Mouse (Mus musculus): ENCODE data around the gene Nav3. TPM values are rescaled to one million over a fixed set of nuclear protein-coding genes. Genes with fewer than 3 reads are reported as not detected.

Nav3 gene
- polyA plus RNA-seq, 1 experiment from 2014 or later = 0.85 TPM

DNA sequence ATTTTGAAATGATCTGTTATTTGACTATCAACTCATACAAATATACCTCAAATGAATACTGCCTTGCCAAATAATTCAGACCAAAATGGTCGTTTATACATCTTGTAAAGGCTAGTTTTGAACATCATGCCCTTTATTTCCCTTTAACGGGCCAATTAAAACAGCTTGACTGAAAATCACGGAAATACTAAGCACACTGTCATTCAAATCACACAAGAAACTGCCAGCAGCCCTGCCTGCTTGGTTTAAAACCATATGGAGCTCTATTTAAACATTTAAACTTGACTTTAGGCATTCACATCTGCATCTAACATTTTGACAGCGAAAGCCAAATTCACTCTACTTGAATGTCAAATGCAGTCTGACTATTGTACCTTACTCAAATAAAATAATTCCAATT lies 481.8 kb downstream of the Nav3 start:
- Histone ChIP-seq H3K4me1 (replicated peaks; ENCODE audit: control insufficient read depth, insufficient read depth, low read length) (no peaks in the 10 kb centered on the region), H3K27me3 (replicated peaks; ENCODE audit: control insufficient read depth, insufficient read depth, low read length) (no peaks in the 10 kb centered on the region), H3K4me3 (ENCODE audit: low read depth, low read length) (no peak overlapping the region), H3K9me3 (ENCODE audit: control insufficient read depth, low read length) (no peaks in the 10 kb centered on the region), H3K36me3 (ENCODE audit: control insufficient read depth, insufficient read depth, low read length) (no peaks in the 10 kb centered on the region), H3K4me2 (no peak overlapping the region), H3K27ac (ENCODE audit: low read depth, low read length) (no peak overlapping the region), H3K9ac (ENCODE audit: low read depth, low read length) (no peak overlapping the region)
- WGBS = 74% methylated on average over 4 of the region's 4 CpGs
- no peak for DNase-seq (ENCODE audit: low spot score)
- no peak for ATAC-seq (replicated peaks; ENCODE audit: low FRiP score)

DNA sequence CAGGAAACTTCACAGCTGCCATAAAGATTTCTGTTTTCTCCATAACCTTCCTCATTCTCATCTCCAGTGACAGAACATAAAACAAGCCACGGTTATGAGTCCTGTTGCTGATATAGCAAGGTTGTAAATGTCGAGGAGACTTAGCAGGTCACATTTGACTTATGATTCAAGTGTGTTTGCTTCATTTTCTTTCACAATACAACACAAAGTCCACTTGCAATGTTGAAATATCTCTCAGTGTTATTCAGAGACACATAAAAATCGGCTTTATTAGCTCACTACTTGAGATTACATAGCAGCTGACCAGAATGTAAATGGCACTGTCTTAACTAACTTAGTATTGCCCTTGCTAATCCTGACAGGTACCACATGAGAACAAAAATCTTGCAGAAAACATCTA lies 482.5 kb downstream of the Nav3 start:
- H3K4me1 ChIP-seq (replicated peaks; ENCODE audit: control insufficient read depth, insufficient read depth, low read length) = no peaks in the 10 kb centered on the region

DNA sequence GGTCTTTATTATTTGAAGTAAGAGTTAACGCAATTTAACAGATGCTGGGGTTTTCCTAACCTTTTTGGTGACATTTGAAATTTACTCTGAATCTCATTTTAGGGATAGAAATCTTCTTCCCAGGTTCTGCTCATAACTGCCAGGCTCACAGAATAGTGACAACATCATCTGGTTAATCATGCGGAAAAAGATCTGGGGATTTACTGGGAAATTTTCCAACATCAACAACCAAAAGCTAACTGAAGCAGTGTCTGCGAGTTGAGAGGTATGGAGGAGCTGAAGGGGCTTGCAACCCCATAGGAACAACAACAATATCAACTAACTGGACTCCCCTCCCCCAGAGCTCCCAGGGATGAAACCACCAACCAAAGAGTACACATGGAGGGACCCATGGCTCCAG lies 505.7 kb downstream of the Nav3 start:
- Histone ChIP-seq H3K27ac (ENCODE audit: low read depth, low read length) (no peak overlapping the region), H3K9ac (ENCODE audit: low read depth, low read length) (no peak overlapping the region), H3K36me3 (ENCODE audit: control insufficient read depth, insufficient read depth, low read length) (no peaks in the 10 kb centered on the region), H3K27me3 (replicated peaks; ENCODE audit: control insufficient read depth, insufficient read depth, low read length) (no peaks in the 10 kb centered on the region), H3K4me1 (replicated peaks; ENCODE audit: control insufficient read depth, insufficient read depth, low read length) (no peaks in the 10 kb centered on the region), H3K4me2 (no peak overlapping the region), H3K4me3 (ENCODE audit: low read depth, low read length) (no peak overlapping the region), H3K9me3 (ENCODE audit: control insufficient read depth, low read length) (no peaks in the 10 kb centered on the region)
- no peak for DNase-seq (ENCODE audit: low spot score)
- 74% methylated on average over 3 of the region's 3 CpGs for WGBS
- no peak for ATAC-seq (replicated peaks; ENCODE audit: low FRiP score)

More for the DNA sequence above, 482.5 kb downstream of the Nav3 start:
- no peak for ATAC-seq (replicated peaks; ENCODE audit: low FRiP score)
- H3K27ac ChIP-seq (ENCODE audit: low read depth, low read length) = no peak overlapping the region
- no peaks in the 10 kb centered on the region for H3K27me3 ChIP-seq (replicated peaks; ENCODE audit: control insufficient read depth, insufficient read depth, low read length)
- no peak overlapping the region for H3K4me2 ChIP-seq
- H3K9ac ChIP-seq (ENCODE audit: low read depth, low read length) = no peak overlapping the region
- no peaks in the 10 kb centered on the region for H3K36me3 ChIP-seq (ENCODE audit: control insufficient read depth, insufficient read depth, low read length)
- 63% methylated on average over 3 of the region's 3 CpGs for WGBS
- DNase-seq (ENCODE audit: low spot score) = no peak
- H3K9me3 ChIP-seq (ENCODE audit: control insufficient read depth, low read length) = no peaks in the 10 kb centered on the region
- H3K4me3 ChIP-seq (ENCODE audit: low read depth, low read length) = no peak overlapping the region

DNA sequence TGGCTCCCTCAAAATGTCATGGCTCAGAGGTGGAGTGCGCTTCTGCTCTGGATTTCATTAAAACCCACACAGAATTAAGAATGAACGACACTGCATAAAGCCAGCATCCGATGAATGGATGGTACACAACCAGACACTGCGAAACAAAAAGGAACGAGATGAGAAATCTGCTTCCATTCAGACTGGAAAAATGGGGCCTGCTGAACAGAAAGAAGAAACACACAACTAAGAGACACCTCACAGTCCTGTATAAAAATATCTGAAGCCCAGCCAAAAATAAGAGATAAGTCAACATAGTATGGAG lies 526.7 kb downstream of the Nav3 start:
- Histone ChIP-seq H3K36me3 (ENCODE audit: control insufficient read depth, insufficient read depth, low read length) (no peaks in the 10 kb centered on the region), H3K9me3 (ENCODE audit: control insufficient read depth, low read length) (no peaks in the 10 kb centered on the region), H3K27me3 (replicated peaks; ENCODE audit: control insufficient read depth, insufficient read depth, low read length) (no peaks in the 10 kb centered on the region), H3K4me3 (ENCODE audit: low read depth, low read length) (no peak overlapping the region), H3K4me1 (replicated peaks; ENCODE audit: control insufficient read depth, insufficient read depth, low read length) (no peaks in the 10 kb centered on the region), H3K4me2 (no peak overlapping the region), H3K27ac (ENCODE audit: low read depth, low read length) (no peak overlapping the region), H3K9ac (ENCODE audit: low read depth, low read length) (no peak overlapping the region)
- WGBS = 86% methylated on average over 5 of the region's 5 CpGs
- ATAC-seq (replicated peaks; ENCODE audit: low FRiP score) (no peak), DNase-seq (ENCODE audit: low spot score) (no peak)

DNA sequence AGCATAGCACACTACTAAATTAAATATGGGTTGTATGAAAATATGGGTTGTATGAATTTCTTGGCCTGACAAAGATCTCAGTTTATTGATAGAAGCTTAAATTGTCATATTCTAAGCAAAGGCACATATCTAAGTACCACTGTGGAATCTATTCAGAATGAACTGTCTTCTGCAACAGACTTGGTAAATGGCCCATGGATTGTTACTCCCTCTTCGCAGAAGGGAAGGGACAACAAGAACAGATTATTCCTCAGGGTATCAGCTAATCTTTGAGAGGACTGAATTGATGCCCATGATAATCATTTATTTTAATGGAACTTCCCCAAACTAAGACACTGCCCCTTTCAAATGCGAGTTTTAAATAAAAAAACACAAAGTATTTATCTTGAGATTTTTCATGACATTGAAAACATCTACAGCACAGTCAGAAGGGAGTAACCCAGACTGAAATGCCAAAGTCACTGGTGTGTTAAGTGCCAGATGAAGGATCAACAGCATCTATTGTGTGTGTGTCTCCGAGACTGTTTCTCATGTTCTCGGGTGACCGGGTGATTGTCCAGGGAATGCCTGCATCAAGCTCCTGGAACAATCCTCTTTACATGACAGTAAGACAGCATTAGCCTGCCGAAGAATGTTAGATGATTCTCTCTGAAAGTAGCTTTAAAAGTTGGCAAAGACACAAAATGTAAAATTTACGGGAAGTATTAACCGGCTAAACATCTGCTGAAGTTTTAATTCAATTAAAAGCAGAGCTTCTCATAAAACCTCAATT lies 527.3 kb downstream of the Nav3 start:
- Histone ChIP-seq H3K4me2 (no peak overlapping the region), H3K36me3 (ENCODE audit: control insufficient read depth, insufficient read depth, low read length) (no peaks in the 10 kb centered on the region), H3K9ac (ENCODE audit: low read depth, low read length) (no peak overlapping the region), H3K27me3 (replicated peaks; ENCODE audit: control insufficient read depth, insufficient read depth, low read length) (no peaks in the 10 kb centered on the region), H3K4me3 (ENCODE audit: low read depth, low read length) (no peak overlapping the region), H3K4me1 (replicated peaks; ENCODE audit: control insufficient read depth, insufficient read depth, low read length) (no peaks in the 10 kb centered on the region), H3K27ac (ENCODE audit: low read depth, low read length) (no peak overlapping the region), H3K9me3 (ENCODE audit: control insufficient read depth, low read length) (no peaks in the 10 kb centered on the region)
- no peak for DNase-seq (ENCODE audit: low spot score)
- 86% methylated on average over 8 of the region's 8 CpGs for WGBS
- ATAC-seq (replicated peaks; ENCODE audit: low FRiP score) = no peak

DNA sequence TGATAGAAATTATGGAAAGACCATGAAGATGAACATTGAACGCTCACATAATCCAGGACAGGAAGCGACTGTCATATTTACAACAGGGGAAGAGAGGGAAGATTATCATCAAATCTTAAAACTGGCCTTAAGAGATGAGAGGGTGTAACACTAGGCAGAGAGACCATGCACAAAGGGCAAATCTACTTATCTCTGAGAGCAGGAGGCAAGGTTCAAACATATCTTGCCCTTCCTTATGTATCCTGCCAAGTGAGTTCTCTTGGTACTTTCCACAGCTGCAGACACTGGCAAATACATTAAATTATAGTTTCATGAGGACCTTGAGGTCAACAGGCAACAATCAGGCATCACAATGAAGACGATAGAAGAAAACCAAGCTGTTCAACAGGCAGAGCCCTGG lies 529.9 kb downstream of the Nav3 start:
- 65% methylated on average over 3 of the region's 3 CpGs for WGBS
- ATAC-seq (replicated peaks; ENCODE audit: low FRiP score) = peak; percentile 45; the same call in 1 of the 2 replicates

DNA sequence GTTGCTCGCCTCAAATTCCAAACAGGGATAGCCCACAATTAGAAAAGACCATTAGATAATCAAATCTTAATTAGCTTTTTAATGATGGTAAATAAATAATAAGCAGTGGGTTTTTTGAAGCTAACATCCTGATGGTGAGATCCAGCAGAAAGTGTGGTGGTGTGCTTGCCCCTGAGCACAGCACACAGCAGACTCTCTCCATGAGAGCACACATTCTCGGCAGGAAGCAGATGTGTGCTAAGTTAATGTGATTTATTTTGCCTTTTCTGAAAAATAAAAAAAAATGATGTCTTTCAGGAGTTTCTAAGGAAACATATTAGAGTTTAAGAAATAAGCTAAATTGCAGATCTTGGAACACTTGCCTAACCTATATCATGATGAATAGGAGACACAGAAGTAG lies 531.9 kb downstream of the Nav3 start:
- Histone ChIP-seq H3K36me3 (ENCODE audit: control insufficient read depth, insufficient read depth, low read length) (no peaks in the 10 kb centered on the region), H3K4me3 (ENCODE audit: low read depth, low read length) (no peak overlapping the region), H3K27ac (ENCODE audit: low read depth, low read length) (no peak overlapping the region), H3K9ac (ENCODE audit: low read depth, low read length) (no peak overlapping the region), H3K27me3 (replicated peaks; ENCODE audit: control insufficient read depth, insufficient read depth, low read length) (no peaks in the 10 kb centered on the region), H3K9me3 (ENCODE audit: control insufficient read depth, low read length) (no peaks in the 10 kb centered on the region), H3K4me2 (no peak overlapping the region), H3K4me1 (replicated peaks; ENCODE audit: control insufficient read depth, insufficient read depth, low read length) (no peaks in the 10 kb centered on the region)
- no peak for DNase-seq (ENCODE audit: low spot score)
- ATAC-seq (replicated peaks; ENCODE audit: low FRiP score) = no peak
- WGBS = 78% methylated on average over 2 of the region's 2 CpGs

More for the DNA sequence above, 529.9 kb downstream of the Nav3 start:
- Histone ChIP-seq H3K9ac (ENCODE audit: low read depth, low read length) (no peak overlapping the region), H3K9me3 (ENCODE audit: control insufficient read depth, low read length) (no peaks in the 10 kb centered on the region), H3K27me3 (replicated peaks; ENCODE audit: control insufficient read depth, insufficient read depth, low read length) (no peaks in the 10 kb centered on the region), H3K36me3 (ENCODE audit: control insufficient read depth, insufficient read depth, low read length) (no peaks in the 10 kb centered on the region), H3K4me3 (ENCODE audit: low read depth, low read length) (no peak overlapping the region), H3K27ac (ENCODE audit: low read depth, low read length) (no peak overlapping the region), H3K4me1 (replicated peaks; ENCODE audit: control insufficient read depth, insufficient read depth, low read length) (no peaks in the 10 kb centered on the region), H3K4me2 (no peak overlapping the region)
- DNase-seq (ENCODE audit: low spot score) = no peak

DNA sequence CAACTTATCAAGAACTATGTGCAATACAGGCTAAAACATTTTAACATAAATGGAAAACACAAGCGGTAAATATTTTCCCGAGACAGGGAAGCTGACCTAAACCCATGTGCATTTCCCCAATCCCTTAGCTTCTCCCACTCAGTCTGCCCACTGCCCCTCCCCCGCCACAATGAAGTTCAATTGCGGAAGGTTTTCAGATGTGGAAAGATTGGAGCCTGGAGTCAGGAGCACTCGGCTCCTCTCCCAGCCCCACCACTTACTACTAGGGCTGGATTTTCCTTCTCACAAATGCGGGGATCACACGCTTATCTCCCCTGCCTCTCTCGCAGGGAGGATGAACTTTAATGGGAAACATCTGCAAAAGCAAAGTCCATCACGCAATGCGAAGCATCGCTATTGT lies 534.6 kb downstream of the Nav3 start:
- no peaks in the 10 kb centered on the region for H3K4me1 ChIP-seq (replicated peaks; ENCODE audit: control insufficient read depth, insufficient read depth, low read length)
- no peaks in the 10 kb centered on the region for H3K9me3 ChIP-seq (ENCODE audit: control insufficient read depth, low read length)
- no peak overlapping the region for H3K27ac ChIP-seq (ENCODE audit: low read depth, low read length)
- DNase-seq (ENCODE audit: low spot score) (no peak), ATAC-seq (replicated peaks; ENCODE audit: low FRiP score) (no peak)
- H3K4me2 ChIP-seq = no peak overlapping the region
- H3K9ac ChIP-seq (ENCODE audit: low read depth, low read length) = no peak overlapping the region
- no peaks in the 10 kb centered on the region for H3K36me3 ChIP-seq (ENCODE audit: control insufficient read depth, insufficient read depth, low read length)
- WGBS = 48% methylated on average over 11 of the region's 11 CpGs
- H3K27me3 ChIP-seq (replicated peaks; ENCODE audit: control insufficient read depth, insufficient read depth, low read length) = no peaks in the 10 kb centered on the region
- no peak overlapping the region for H3K4me3 ChIP-seq (ENCODE audit: low read depth, low read length)

DNA sequence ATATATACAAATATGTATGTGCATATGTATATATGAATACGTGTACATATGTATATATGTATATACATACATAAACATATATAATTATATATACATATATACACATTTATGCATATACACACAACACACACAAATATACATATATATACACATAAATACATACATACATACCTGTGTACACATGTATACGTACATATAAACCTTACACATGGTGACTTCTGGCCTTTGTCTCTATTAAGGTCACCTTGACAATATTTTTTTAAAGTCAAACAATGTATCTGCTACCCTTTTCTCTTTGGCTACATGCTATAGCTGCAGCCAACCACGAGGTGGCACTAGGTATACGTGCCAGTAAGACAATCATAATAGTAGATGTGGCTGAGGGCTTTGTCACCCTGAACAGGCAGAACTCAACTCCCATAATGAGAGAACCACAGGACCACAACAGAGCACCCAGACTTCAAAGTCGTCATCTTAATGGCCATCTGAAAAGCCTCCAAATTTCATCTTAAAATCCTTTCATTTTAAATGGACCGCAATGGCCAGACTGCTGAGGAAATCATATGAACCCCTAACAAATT lies 535.3 kb downstream of the Nav3 start:
- no peaks in the 10 kb centered on the region for H3K27me3 ChIP-seq (replicated peaks; ENCODE audit: control insufficient read depth, insufficient read depth, low read length)
- 16% methylated on average over 6 of the region's 6 CpGs for WGBS
- no peaks in the 10 kb centered on the region for H3K9me3 ChIP-seq (ENCODE audit: control insufficient read depth, low read length)
- no peak overlapping the region for H3K27ac ChIP-seq (ENCODE audit: low read depth, low read length)
- DNase-seq (ENCODE audit: low spot score) (no peak), ATAC-seq (replicated peaks; ENCODE audit: low FRiP score) (peak; percentile 59; the same call in 1 of the 2 replicates)
- H3K4me3 ChIP-seq (ENCODE audit: low read depth, low read length) = no peak overlapping the region
- no peak overlapping the region for H3K9ac ChIP-seq (ENCODE audit: low read depth, low read length)
- H3K36me3 ChIP-seq (ENCODE audit: control insufficient read depth, insufficient read depth, low read length) = no peaks in the 10 kb centered on the region
- no peaks in the 10 kb centered on the region for H3K4me1 ChIP-seq (replicated peaks; ENCODE audit: control insufficient read depth, insufficient read depth, low read length)
- no peak overlapping the region for H3K4me2 ChIP-seq

Measured in liver, embryonic 11.5 days (tissue).